16 mouse cellular contexts compared by ENCODE assay signal in the genomic region with DNA sequence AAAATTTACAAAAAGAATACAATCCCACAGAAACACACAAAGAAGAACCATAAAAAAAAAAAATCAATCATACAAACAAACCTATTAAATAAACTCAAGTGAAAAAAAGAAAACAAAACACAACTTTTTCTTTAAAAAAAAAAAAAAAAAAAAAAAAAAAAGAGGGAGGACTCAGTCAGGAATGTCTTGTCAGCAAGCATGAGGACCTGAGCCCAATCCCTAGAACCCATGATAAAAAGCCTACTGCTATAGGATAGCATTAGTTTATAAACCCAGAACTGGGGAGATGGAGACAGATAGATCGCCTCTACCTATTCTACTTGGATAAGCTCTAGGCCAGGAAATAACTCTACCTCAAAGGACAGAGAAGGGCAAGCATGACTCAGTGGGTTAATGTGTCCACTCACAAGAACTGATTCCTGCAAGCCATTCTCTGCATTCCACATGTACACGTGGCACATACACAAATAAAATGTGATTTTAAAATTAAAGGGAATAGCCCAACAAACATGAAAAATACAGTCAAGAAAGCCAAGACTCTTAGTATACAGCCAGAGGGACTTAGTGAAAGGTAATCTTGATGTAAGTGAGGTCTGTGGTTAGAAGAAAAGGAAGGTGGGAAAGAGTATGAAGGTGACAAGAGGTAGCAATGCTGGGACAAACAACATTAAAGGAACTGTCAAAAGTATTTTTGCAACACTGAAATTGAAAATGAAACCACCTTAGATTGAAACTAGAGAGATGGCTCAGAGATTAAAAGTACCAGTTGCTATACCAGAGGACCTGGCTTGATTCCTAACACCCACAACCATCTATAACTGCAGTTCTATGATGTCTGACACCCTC. TPM values are rescaled to one million over a fixed set of nuclear protein-coding genes. Genes with fewer than 3 reads are reported as not detected.
A peak's percentile ranks its signal among the peaks of the same experiment; 100 is the strongest.
DNase-seq lines count a peak whose midpoint lies in the region; ATAC-seq lines count a peak whose summit lies in the region.
"Had no signal": no experiment of that assay in that cellular context is flagged by ENCODE, and none has a peak within 500 bp of the region (broad histone marks: within the 10 kb centered on the region; RNA-seq: fewer than 3 reads in every experiment).

No protein-coding gene starts in this region.

- ATAC-seq in activated CD4-positive, CD25-positive, alpha-beta regulatory T cell, adult 4 months: peak; percentile 81
- no peak for ATAC-seq in liver, embryonic 13.5 days (ENCODE audit: low read depth)
- 0 out of 2 replicates have a peak, but pooled peaks have one; percentile 33 for ATAC-seq in neutrophil, adult 5-6 weeks (ENCODE audit: extremely low read depth, insufficient number of reproducible peaks, low FRiP score, poor library complexity, severe bottlenecking)
- ATAC-seq: intestine, embryonic 16.5 days had no signal

- no peaks in the 10 kb centered on the region for H3K9me3 ChIP-seq in liver, embryonic 13.5 days (replicated peaks)
- H3K9me3 ChIP-seq: G1E had no signal

- H3K4me3 ChIP-seq in liver, embryonic 13.5 days (replicated peaks): no peak overlapping the region

- peaks cover 83% of the 10 kb centered on the region for H3K4me1 ChIP-seq in liver, embryonic 13.5 days (replicated peaks)

- H3K36me3 ChIP-seq in liver, embryonic 13.5 days: peaks cover 6% of the 10 kb centered on the region; the same call in 1 of the 2 replicates

- no peak overlapping the region for H3K4me2 ChIP-seq in liver, embryonic 13.5 days
- H3K4me2 ChIP-seq: midbrain, embryonic 11.5 days had no signal

- DNase-seq in CD4-positive, CD25-positive, alpha-beta regulatory T cell, adult 2 months (ENCODE audit: low read depth, low spot score): peak; percentile 52
- no peak for DNase-seq in liver, embryonic 13.5 days
- DNase-seq in thymus, postnatal 4 days: no peak
- no peak for DNase-seq in adrenal gland, postnatal 14 days
- DNase-seq in layer of hippocampus, postnatal 25 days (ENCODE audit: extremely low spot score in 1 of 2, low spot score in 1 of 2): no peak
- DNase-seq: cerebellum, adult 2 months; embryo, embryonic 11 days; kidney, postnatal 14 days; lung, postnatal 10 days had no signal

- H3K9ac ChIP-seq in liver, embryonic 13.5 days: no peak overlapping the region

- H3K27me3 ChIP-seq in liver, embryonic 13.5 days: no peaks in the 10 kb centered on the region

- H3K27ac ChIP-seq in liver, embryonic 13.5 days: peak overlapping the region; percentile 60

- WGBS in liver, embryonic 13.5 days (ENCODE audit: insufficient replicate concordance): 83% methylated on average over 2 of the region's 2 CpGs

RNA-seq across cellular contexts. Expression of a gene that starts 13.5 kb away (rescaled TPM):
- 10 to 100 TPM in 1 of 2 experiments, 1 to 10 TPM in 1; 7.5 to 11.9 TPM for polyA plus RNA-seq in activated CD4-positive, CD25-positive, alpha-beta regulatory T cell, adult 4 months (2017; shearing (Covaris generic))
- 9.7 and 10.0 TPM in 2 replicates for polyA plus RNA-seq in liver, embryonic 13.5 days (2015; fragmentation: Nextera tagmentation; extraction: Ambion mirVana)
- 118 and 126 TPM in 2 replicates for total RNA-seq in neutrophil, adult 5-6 weeks (2017)
- total RNA-seq in adrenal gland, postnatal 14 days (2021): 29.1 and 37.5 TPM in 2 replicates
- 10 to 100 TPM; 85.3 to 88.8 TPM for total RNA-seq in layer of hippocampus, postnatal 25 days (2021)

RNA-seq across cellular contexts. Expression of a gene that starts 43.7 kb away (rescaled TPM):
- polyA plus RNA-seq in activated CD4-positive, CD25-positive, alpha-beta regulatory T cell, adult 4 months (2017; shearing (Covaris generic)): not detected
- polyA plus RNA-seq in liver, embryonic 13.5 days (2015; fragmentation: Nextera tagmentation; extraction: Ambion mirVana): 0.16 TPM in 1 of 2 replicates, not detected in the other
- not detected in 2 replicates for total RNA-seq in neutrophil, adult 5-6 weeks (2017)
- total RNA-seq in adrenal gland, postnatal 14 days (2021): 1.1 and 1.4 TPM in 2 replicates
- not detected for total RNA-seq in layer of hippocampus, postnatal 25 days (2021)
- total RNA-seq: G1E had no signal
- polyA plus RNA-seq: cerebellum, adult 2 months; G1E; gonadal fat pad, adult 2 months; heart, embryonic 14.5 days; intestine, embryonic 16.5 days had no signal
